Mouse (Mus musculus) midbrain, embryonic 14.5 days (tissue): ENCODE measurements around the gene Bod1l. TPM values are rescaled to one million over a fixed set of nuclear protein-coding genes. Genes with fewer than 3 reads are reported as not detected.

Experiments
- ATAC-seq: fragments of 200-750 bp; cut with Nextera tagmentation; 2 replicates; pipeline ENCODE4 v1.8.0; 2017; ENCODE audit warnings: moderate number of reproducible peaks, moderate library complexity; ENCODE audit not compliant: low FRiP score, low TSS enrichment
- DNase-seq: peaks from one replicate; pipeline ENCODE4 v3.0.0-alpha.2; 2015
- H3K27ac ChIP-seq: fragments of 300-500 bp; sonication (generic); replicated peaks from 2 replicates; pipeline ENCODE4 v1.5.1; 2014; ENCODE audit warnings: mild to moderate bottlenecking, low read depth, low read length, moderate library complexity
- H3K27me3 ChIP-seq: fragments of 300-500 bp; sonication (generic); 2 replicates; pipeline ENCODE4 v1.6.1; 2014; ENCODE audit warnings: low read length, control low read depth, mixed read lengths; ENCODE audit not compliant: control insufficient read depth, insufficient read depth
- H3K36me3 ChIP-seq: fragments of 300-500 bp; sonication (generic); 2 replicates; pipeline ENCODE4 v1.6.1; 2014; ENCODE audit warnings: low read length, control low read depth; ENCODE audit not compliant: control insufficient read depth, insufficient read depth
- H3K4me1 ChIP-seq: fragments of 300-500 bp; sonication (generic); 2 replicates; pipeline ENCODE4 v1.6.1; 2014; ENCODE audit warnings: mild to moderate bottlenecking, antibody characterized with exemption, low read length, control low read depth; ENCODE audit not compliant: control insufficient read depth, insufficient read depth
- H3K4me2 ChIP-seq: fragments of 300-500 bp; sonication (generic); 2 replicates; pipeline ENCODE4 v1.6.1; 2014; ENCODE audit warnings: mild to moderate bottlenecking, low read length, moderate library complexity
- H3K4me3 ChIP-seq: fragments of 300-500 bp; sonication (generic); replicated peaks from 2 replicates; pipeline ENCODE4 v1.5.1; 2014; ENCODE audit warnings: low read depth, low read length
- H3K9ac ChIP-seq: fragments of 300-500 bp; sonication (generic); replicated peaks from 2 replicates; pipeline ENCODE4 v1.6.1; 2014; ENCODE audit warnings: mild to moderate bottlenecking, low read length, moderate library complexity
- H3K9me3 ChIP-seq: fragments of 300-500 bp; sonication (generic); 2 replicates; pipeline ENCODE4 v1.6.1; 2016; ENCODE audit warnings: low read length, control low read depth, mixed read lengths; ENCODE audit not compliant: control insufficient read depth
- WGBS: fragments of 180-500 bp; shearing (Covaris S2); extraction: QIAGEN DNeasy Blood & Tissue Kit; methylation state at CpG from one replicate; pipeline ENCODE4 v1.1.7; 2014; 5-methylcytosine and 5-hydroxymethylcytosine counted together
- polyA plus RNA-seq: library from polyadenylated mRNA; unstranded; fragments of >200 nt; fragmentation: Nextera tagmentation; extraction: Ambion mirVana; gene quantifications from 2 replicates; pipeline ENCODE4 v1.2.1, GENCODE M21; 2014

The Bod1l gene
- polyA plus RNA-seq, 1 experiment from 2014 or later, result 29.8 TPM

GRCm38 (mm10) chr5:41788877-41789276 lies 55.2 kb downstream of the Bod1l start:
- Histone ChIP-seq H3K4me1 (no peaks in the 10 kb centered on the region), H3K36me3 (peaks cover 79% of the 10 kb centered on the region), H3K9me3 (no peaks in the 10 kb centered on the region), H3K4me3 (no peak overlapping the region), H3K4me2 (no peak overlapping the region), H3K27me3 (no peaks in the 10 kb centered on the region), H3K9ac (no peak overlapping the region), H3K27ac (no peak overlapping the region)
- ATAC-seq (no peak), DNase-seq (no peak)
- WGBS, result 73% methylated on average over 6 of the region's 6 CpGs

GRCm38 (mm10) chr5:41781890-41782289 lies 62.2 kb downstream of the Bod1l start:
- no peak overlapping the region for H3K9ac ChIP-seq
- no peak; the same call in 1 of the 2 replicates for ATAC-seq
- no peak overlapping the region for H3K27ac ChIP-seq
- peaks cover 20% of the 10 kb centered on the region for H3K36me3 ChIP-seq
- H3K9me3 ChIP-seq, result no peaks in the 10 kb centered on the region
- no peak for DNase-seq
- H3K4me2 ChIP-seq, result no peak overlapping the region
- H3K4me1 ChIP-seq, result no peaks in the 10 kb centered on the region
- no peaks in the 10 kb centered on the region for H3K27me3 ChIP-seq
- 93% methylated on average over 5 of the region's 5 CpGs for WGBS
- H3K4me3 ChIP-seq, result no peak overlapping the region

GRCm38 (mm10) chr5:41780026-41780425 lies 64.1 kb downstream of the Bod1l start:
- DNase-seq (no peak), ATAC-seq (no peak)
- H3K9ac ChIP-seq, result no peak overlapping the region
- H3K4me3 ChIP-seq, result no peak overlapping the region
- peaks cover 6% of the 10 kb centered on the region; the same call in 1 of the 2 replicates for H3K36me3 ChIP-seq
- no peaks in the 10 kb centered on the region for H3K4me1 ChIP-seq
- 77% methylated on average over 3 of the region's 3 CpGs for WGBS
- H3K27ac ChIP-seq, result no peak overlapping the region
- H3K27me3 ChIP-seq, result no peaks in the 10 kb centered on the region
- H3K9me3 ChIP-seq, result no peaks in the 10 kb centered on the region
- H3K4me2 ChIP-seq, result no peak overlapping the region

- no peak for ATAC-seq
- Histone ChIP-seq H3K4me2 (no peak overlapping the region), H3K36me3 (no peaks in the 10 kb centered on the region), H3K27me3 (no peaks in the 10 kb centered on the region), H3K9me3 (no peaks in the 10 kb centered on the region), H3K27ac (no peak overlapping the region), H3K4me1 (no peaks in the 10 kb centered on the region), H3K9ac (no peak overlapping the region), H3K4me3 (no peak overlapping the region)
- WGBS, result 84% methylated on average over 6 of the region's 6 CpGs
- no peak for DNase-seq
Measured at GRCm38 (mm10) chr5:41775728-41776127, 68.4 kb downstream of the Bod1l start.

GRCm38 (mm10) chr5:41775273-41775672 lies 68.8 kb downstream of the Bod1l start:
- 87% methylated on average over 3 of the region's 3 CpGs for WGBS
- no peak for ATAC-seq

GRCm38 (mm10) chr5:41768382-41769040 lies 75.6 kb downstream of the Bod1l start:
- Histone ChIP-seq H3K36me3 (no peaks in the 10 kb centered on the region), H3K4me3 (peak overlapping the region; percentile 21), H3K9me3 (no peaks in the 10 kb centered on the region), H3K27me3 (peaks cover 46% of the 10 kb centered on the region), H3K4me1 (peaks cover 7% of the 10 kb centered on the region), H3K27ac (no peak overlapping the region), H3K9ac (no peak overlapping the region; the same call in 1 of the 2 replicates), H3K4me2 (peak overlapping the region; percentile 43)
- ATAC-seq (peak; percentile 81), DNase-seq (peak; percentile 97)
- WGBS, result 5% methylated on average over 21 of the region's 21 CpGs

More at GRCm38 (mm10) chr5:41775273-41775672, 68.8 kb downstream of the Bod1l start:
- no peak overlapping the region for H3K4me3 ChIP-seq
- no peaks in the 10 kb centered on the region for H3K27me3 ChIP-seq
- no peaks in the 10 kb centered on the region for H3K4me1 ChIP-seq
- H3K36me3 ChIP-seq, result no peaks in the 10 kb centered on the region
- DNase-seq, result no peak
- H3K9me3 ChIP-seq, result no peaks in the 10 kb centered on the region
- H3K27ac ChIP-seq, result no peak overlapping the region
- no peak overlapping the region for H3K9ac ChIP-seq
- no peak overlapping the region for H3K4me2 ChIP-seq

GRCm38 (mm10) chr5:41767296-41768200 lies 76.6 kb downstream of the Bod1l start:
- Histone ChIP-seq H3K4me3 (peak overlapping the region; percentile 21), H3K4me2 (peak overlapping the region; percentile 43), H3K9me3 (no peaks in the 10 kb centered on the region), H3K4me1 (peaks cover 8% of the 10 kb centered on the region), H3K36me3 (no peaks in the 10 kb centered on the region), H3K9ac (no peak overlapping the region), H3K27ac (no peak overlapping the region), H3K27me3 (peaks cover 55% of the 10 kb centered on the region)
- under 1% methylated on average over 33 of the region's 33 CpGs for WGBS
- ATAC-seq (no peak), DNase-seq (peak; percentile 41)

GRCm38 (mm10) chr5:41766406-41767010 lies 77.6 kb downstream of the Bod1l start:
- ATAC-seq (no peak), DNase-seq (no peak)
- 2% methylated on average over 27 of the region's 27 CpGs for WGBS
- Histone ChIP-seq H3K4me1 (peaks cover 12% of the 10 kb centered on the region), H3K36me3 (no peaks in the 10 kb centered on the region), H3K9ac (no peak overlapping the region), H3K27ac (no peak overlapping the region), H3K4me2 (no peak overlapping the region), H3K27me3 (peaks cover 65% of the 10 kb centered on the region), H3K9me3 (no peaks in the 10 kb centered on the region), H3K4me3 (no peak overlapping the region)
